Mouse (Mus musculus) ovary, postnatal 14 days (tissue): Measurements from ENCODE around the gene Mzf1.

Source experiments
- DNase-seq: peaks from one replicate; pipeline ENCODE4 v3.0.0; 2022; ENCODE audit warnings: low spot score

The Mzf1 gene

GRCm38 (mm10) chr7:13034148-13034977, 20.2 kb downstream of the Mzf1 start, which contains the start of gene Chmp2a:
Gene Chmp2a, minus strand, starts transcription at chr7:13034807.
- DNase-seq = peak; percentile 94

- DNase-seq = no peak
These were observed 21.0 kb downstream of the Mzf1 start for GRCm38 (mm10) chr7:13033451-13034147.

GRCm38 (mm10) chr7:13032541-13032940, 22.0 kb downstream of the Mzf1 start:
- DNase-seq = no peak

- DNase-seq = no peak
These were observed 22.6 kb downstream of the Mzf1 start for GRCm38 (mm10) chr7:13031983-13032382.

- no peak for DNase-seq
These were observed 23.5 kb downstream of the Mzf1 start for GRCm38 (mm10) chr7:13031069-13031468.

- DNase-seq = no peak
These were observed 25.6 kb downstream of the Mzf1 start for GRCm38 (mm10) chr7:13028986-13029385.

GRCm38 (mm10) chr7:13025511-13026112, 29.0 kb downstream of the Mzf1 start:
- no peak for DNase-seq

- DNase-seq = peak; percentile 67
These were observed 29.8 kb downstream of the Mzf1 start for GRCm38 (mm10) chr7:13024805-13025204.

- peak; percentile 93 for DNase-seq
These were observed 30.4 kb downstream of the Mzf1 start for GRCm38 (mm10) chr7:13023928-13024731.

- DNase-seq = peak; percentile 48
These were observed 31.6 kb downstream of the Mzf1 start for GRCm38 (mm10) chr7:13022773-13023535.

- DNase-seq = no peak
These were observed 39.3 kb downstream of the Mzf1 start for GRCm38 (mm10) chr7:13015217-13015616.

- DNase-seq = no peak
These were observed 40.2 kb downstream of the Mzf1 start for GRCm38 (mm10) chr7:13014275-13014839.

- DNase-seq = no peak
These were observed 40.9 kb downstream of the Mzf1 start for GRCm38 (mm10) chr7:13013671-13014070.

GRCm38 (mm10) chr7:13010005-13010908, 44.3 kb downstream of the Mzf1 start, which contains the start of gene Zbtb45:
Gene Zbtb45, minus strand, starts transcription at chr7:13010034.
- no peak for DNase-seq

- DNase-seq = peak; percentile 88
These were observed 45.2 kb downstream of the Mzf1 start for GRCm38 (mm10) chr7:13009143-13010004.

- DNase-seq = no peak
These were observed 47.0 kb downstream of the Mzf1 start for GRCm38 (mm10) chr7:13007341-13008092.

- no peak for DNase-seq
These were observed 48.0 kb downstream of the Mzf1 start for GRCm38 (mm10) chr7:13006531-13006930.

GRCm38 (mm10) chr7:13006011-13006410, 48.6 kb downstream of the Mzf1 start:
- DNase-seq = no peak
